Mouse (Mus musculus): ENCODE measurements around the gene Ecsit.

DNA sequence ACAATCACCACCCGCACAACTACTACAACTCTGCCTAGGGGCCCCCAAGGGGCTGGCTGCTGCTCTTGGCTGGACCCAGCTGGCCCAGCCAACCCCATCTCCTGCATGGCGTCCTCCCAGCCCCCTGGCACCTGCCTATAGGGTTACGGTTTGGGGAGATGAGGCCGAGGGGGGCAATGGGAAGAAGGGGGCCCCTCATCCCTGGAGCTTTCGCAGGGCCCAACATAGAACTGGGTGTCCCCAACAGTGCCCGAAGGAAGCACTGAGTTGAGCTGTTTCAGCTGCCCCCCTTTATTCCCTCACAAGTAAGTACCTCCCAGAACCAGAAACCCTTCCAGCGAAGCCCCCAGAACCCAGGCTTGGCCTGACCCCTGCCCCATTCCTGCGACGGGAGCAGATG is 23.0 kb upstream of the Ecsit start:
- TF ChIP-seq CTCF (conservative IDR thresholded peaks at IDR 0.05; ENCODE audit: low read length), result no peak
- TF ChIP-seq NANOG (IDR thresholded peaks at IDR 0.05; ENCODE audit: borderline replicate concordance, low read length), result no peak
- TF ChIP-seq POU5F1 (IDR thresholded peaks at IDR 0.05; ENCODE audit: borderline replicate concordance, low read length), result no peak

Measured in E14TG2a.4 (cell line).